Mouse (Mus musculus) megakaryocyte, embryonic 14.5 days (primary cell): ENCODE measurements at regions not wholly inside any gene's neighbourhood (a gene's known extent, or its start where the extent isn't known, plus 50 kb on each side); places are given as distances from the start of the nearest gene placed in this dataset.

ENCODE experiments used
- H3K27me3 ChIP-seq: replicated peaks from 2 replicates; pipeline ENCODE3; 2012; ENCODE audit warnings: inconsistent platforms
- H3K36me3 ChIP-seq: replicated peaks from 2 replicates; pipeline ENCODE3; 2012; ENCODE audit warnings: low read length, inconsistent platforms, mixed read lengths
- H3K4me1 ChIP-seq: 2 replicates; pipeline ENCODE4 v1.6.1; 2012; ENCODE audit warnings: inconsistent platforms
- H3K4me3 ChIP-seq: replicated peaks from 2 replicates; pipeline ENCODE3; 2012; ENCODE audit warnings: moderate library complexity, mild to moderate bottlenecking, inconsistent platforms
- H3K9me3 ChIP-seq: 2 replicates; pipeline ENCODE4 v1.6.1; 2012; ENCODE audit warnings: inconsistent platforms
- FLI1 ChIP-seq: IDR thresholded peaks from 2 replicates; pipeline ENCODE4 v1.6.1; 2012; ENCODE audit warnings: low read length, inconsistent platforms, mixed read lengths
- GATA1 ChIP-seq: IDR thresholded peaks from 3 replicates; pipeline ENCODE4 v1.6.1; 2012; ENCODE audit warnings: mixed read lengths, low read length, inconsistent platforms, borderline replicate concordance

DNA sequence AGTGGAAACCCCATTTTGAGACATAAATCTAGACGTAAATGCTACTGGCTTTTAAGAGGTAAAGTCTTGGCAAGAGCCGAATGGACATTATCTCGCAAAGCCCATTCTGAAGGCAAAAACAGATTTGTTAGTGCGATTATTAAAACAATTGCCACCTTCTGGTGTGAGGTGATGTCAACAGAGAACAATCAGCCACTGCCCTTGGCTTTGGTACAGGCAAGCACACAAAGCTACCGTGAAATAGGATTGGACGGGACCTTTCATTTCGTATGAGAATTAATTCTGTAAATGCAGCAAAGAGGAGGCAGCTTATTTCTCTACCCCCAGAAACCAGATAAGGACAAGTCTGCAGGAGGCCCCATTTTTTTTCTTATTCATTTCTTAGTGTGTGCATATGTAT, 52.5 kb upstream of the Tenm3 start:
- no peak for TF ChIP-seq FLI1
- peaks cover 4% of the 10 kb centered on the region; the same call in 1 of the 2 replicates for H3K9me3 ChIP-seq
- H3K36me3 ChIP-seq: no peaks in the 10 kb centered on the region
- H3K4me1 ChIP-seq: no peaks in the 10 kb centered on the region
- H3K27me3 ChIP-seq: no peaks in the 10 kb centered on the region
- no peak overlapping the region for H3K4me3 ChIP-seq

- Histone ChIP-seq H3K36me3 (no peaks in the 10 kb centered on the region), H3K4me3 (no peak overlapping the region), H3K4me1 (no peaks in the 10 kb centered on the region), H3K27me3 (no peaks in the 10 kb centered on the region), H3K9me3 (peaks cover 4% of the 10 kb centered on the region; the same call in 1 of the 2 replicates)
- no peak for TF ChIP-seq GATA1
- no peak for TF ChIP-seq FLI1
These were observed 51.8 kb upstream of the Tenm3 start for GRCm38 (mm10) chr8:48895586-48895985.
